Mouse (Mus musculus) cortical plate, adult 2 months (tissue): ENCODE results near the gene Prpsap2.

ENCODE experiments used
- CTCF ChIP-seq: fragments of 200-500 bp; IDR thresholded peaks from 2 replicates; pipeline ENCODE4 v1.5.1; 2011; ENCODE audit warnings: mild to moderate bottlenecking, control low read depth, low read length; ENCODE audit not compliant: insufficient read depth; ENCODE audit errors: extremely low read depth
- POLR2A ChIP-seq: fragments of 200-500 bp; IDR thresholded peaks from 2 replicates; pipeline ENCODE4 v1.6.1; 2011; ENCODE audit warnings: mild to moderate bottlenecking, low read length, control low read depth; ENCODE audit not compliant: insufficient read depth; ENCODE audit errors: extremely low read depth

DNA sequence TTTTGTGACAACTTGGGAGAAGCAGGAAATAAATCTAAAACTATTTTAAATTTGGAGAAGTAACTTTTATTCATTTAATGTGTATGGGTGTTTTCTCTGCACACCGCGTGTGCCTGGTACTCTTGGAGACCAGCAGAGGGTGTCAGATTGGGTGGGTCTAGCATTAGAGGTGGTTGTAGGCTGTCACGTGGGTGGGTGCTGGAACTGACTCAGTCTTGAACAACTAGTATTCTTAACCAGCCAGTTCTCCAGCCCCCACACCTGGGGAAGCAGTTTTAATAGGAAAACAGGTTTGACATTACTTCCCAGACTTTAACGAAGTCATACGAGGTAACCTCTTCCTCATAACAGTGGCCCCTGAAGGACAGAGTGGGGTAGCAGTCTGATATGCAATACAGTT is 1.4 kb downstream of the Prpsap2 start:
- TF ChIP-seq CTCF (0 out of 2 replicates have a peak, but pooled peaks have one; percentile 12), POLR2A (no peak)
